Mouse (Mus musculus): ENCODE measurements around the gene Gm12216. TPM values are rescaled to one million over a fixed set of nuclear protein-coding genes. Genes with fewer than 3 reads are reported as not detected.
"Not testable (repeated sequence)": the region's sequence is repeated elsewhere in the genome, so short reads cannot be mapped to it uniquely, and the experiment has no call there.

The Gm12216 gene
- polyA plus RNA-seq, 1 experiment from 2014 or later: 1.4 TPM

DNA sequence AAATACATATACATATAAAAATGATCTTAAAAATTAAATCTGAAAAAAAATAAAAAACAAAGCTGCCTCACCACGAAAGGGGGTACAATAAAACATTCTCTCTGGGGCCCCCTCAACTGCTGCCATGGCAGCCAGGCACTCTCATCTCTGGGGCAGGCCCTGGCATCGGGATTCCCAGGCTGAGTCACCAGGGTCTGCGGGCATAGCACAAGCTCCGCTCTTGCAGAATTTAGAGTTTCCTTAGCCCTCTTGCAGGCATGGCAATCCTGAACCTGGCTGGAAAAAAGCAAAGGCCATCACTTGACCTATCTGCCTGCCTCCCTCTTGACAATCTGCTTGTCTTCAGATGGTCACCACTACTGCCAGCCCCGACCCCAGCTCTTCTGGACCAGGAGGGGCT is 97.8 kb downstream of the Gm12216 start:
- Histone ChIP-seq H3K4me2 (ENCODE audit: low read length) (no peak overlapping the region), H3K4me3 (ENCODE audit: low read depth, low read length) (no peak overlapping the region), H3K36me3 (ENCODE audit: control insufficient read depth, insufficient read depth, low read length) (no peaks in the 10 kb centered on the region), H3K4me1 (replicated peaks; ENCODE audit: control insufficient read depth, insufficient read depth, low read length) (peaks cover 56% of the 10 kb centered on the region), H3K27me3 (replicated peaks; ENCODE audit: control insufficient read depth, insufficient read depth, low read length) (no peaks in the 10 kb centered on the region), H3K27ac (ENCODE audit: low read depth) (peak overlapping the region; percentile 93; the same call in 1 of the 2 replicates), H3K9me3 (ENCODE audit: control insufficient read depth, low read length) (no peaks in the 10 kb centered on the region), H3K9ac (ENCODE audit: low read length) (no peak overlapping the region)
- ATAC-seq (replicated peaks; ENCODE audit: low FRiP score, low TSS enrichment, low read depth) (no peak), DNase-seq (ENCODE audit: low spot score) (no peak)
- WGBS: 68% methylated on average over 5 of the region's 5 CpGs

DNA sequence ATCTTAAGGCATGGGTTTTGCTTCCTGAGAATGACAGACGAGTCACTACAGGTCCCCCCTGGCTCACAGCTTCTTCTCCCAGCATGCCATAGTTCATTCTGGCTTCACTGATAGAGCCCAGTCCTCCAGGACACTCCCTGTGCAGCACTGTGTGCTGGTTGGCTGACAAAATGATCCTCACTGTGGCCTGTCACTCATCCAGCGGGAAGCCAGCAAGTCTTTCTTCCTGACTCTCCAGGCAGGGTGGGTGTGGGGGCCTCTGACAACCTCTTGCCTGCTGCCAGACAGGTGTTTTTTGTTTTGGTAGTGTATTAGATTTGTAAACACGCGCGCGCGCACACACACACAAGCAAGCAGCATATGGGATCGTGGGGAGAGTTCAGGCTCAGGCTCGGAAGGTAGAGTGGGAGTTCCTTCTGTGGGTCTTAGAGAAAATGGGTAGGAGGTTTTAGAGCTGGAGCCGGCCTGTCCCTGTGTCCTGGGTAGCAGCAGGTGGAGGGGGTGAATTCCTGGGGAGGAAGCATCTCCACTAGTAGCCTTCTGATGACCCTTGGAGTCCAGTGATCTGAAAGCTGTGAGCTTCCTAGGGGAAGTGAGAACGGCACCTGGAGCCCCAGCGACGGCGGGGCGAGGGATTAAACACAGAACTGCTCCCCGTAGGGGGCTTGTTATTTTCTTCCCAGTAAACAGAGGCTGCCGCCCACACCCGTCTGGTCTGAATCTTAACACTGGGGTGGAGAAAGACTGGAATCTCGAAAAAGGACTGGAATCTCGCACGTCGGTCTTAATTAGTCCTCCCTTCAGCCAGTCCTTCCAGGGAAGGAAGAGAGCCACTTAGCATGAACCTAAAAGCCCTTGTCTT is 99.3 kb downstream of the Gm12216 start:
- 18% methylated on average over 22 of the region's 22 CpGs for WGBS
- DNase-seq (ENCODE audit: low spot score): no peak
- H3K4me1 ChIP-seq (replicated peaks; ENCODE audit: control insufficient read depth, insufficient read depth, low read length): peaks cover 56% of the 10 kb centered on the region
- 0 out of 2 replicates have a peak overlapping the region, but pooled peaks have one; percentile 8 for H3K9ac ChIP-seq (ENCODE audit: low read length)
- peak overlapping the region; percentile 64 for H3K27ac ChIP-seq (ENCODE audit: low read depth)
- H3K4me3 ChIP-seq (ENCODE audit: low read depth, low read length): no peak overlapping the region
- no peak for ATAC-seq (replicated peaks; ENCODE audit: low FRiP score, low TSS enrichment, low read depth)
- no peaks in the 10 kb centered on the region for H3K27me3 ChIP-seq (replicated peaks; ENCODE audit: control insufficient read depth, insufficient read depth, low read length)
- no peaks in the 10 kb centered on the region for H3K9me3 ChIP-seq (ENCODE audit: control insufficient read depth, low read length)
- H3K36me3 ChIP-seq (ENCODE audit: control insufficient read depth, insufficient read depth, low read length): no peaks in the 10 kb centered on the region
- peak overlapping the region; percentile 5; the same call in 1 of the 2 replicates for H3K4me2 ChIP-seq (ENCODE audit: low read length)

DNA sequence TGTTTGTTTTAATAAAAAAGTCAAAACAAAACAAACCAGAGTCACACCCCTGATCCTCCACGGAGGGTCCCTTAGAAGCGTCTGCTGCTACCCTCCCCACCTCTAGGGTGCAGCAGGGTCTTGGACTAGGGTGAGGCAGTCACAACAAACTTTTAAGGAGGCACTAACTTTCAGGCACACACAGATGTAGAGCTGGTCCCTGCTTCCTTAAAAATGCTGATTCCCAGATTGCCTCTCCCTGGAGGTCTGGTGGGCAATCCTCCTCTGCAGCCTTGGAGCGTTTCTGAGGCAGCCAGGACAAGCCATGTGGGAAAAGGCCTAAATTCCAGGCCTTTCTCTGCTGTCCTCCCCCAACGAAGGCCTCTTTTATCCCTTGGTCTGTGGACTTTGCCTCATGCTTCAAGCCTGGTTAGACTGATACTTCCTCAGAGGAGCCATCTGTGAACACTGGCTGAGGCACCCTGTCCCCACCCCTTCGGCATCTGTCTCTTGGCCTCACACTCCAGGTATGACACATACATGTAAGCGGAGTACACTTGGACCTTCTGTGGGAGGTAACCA is 100.2 kb downstream of the Gm12216 start:
- H3K4me1 ChIP-seq (replicated peaks; ENCODE audit: control insufficient read depth, insufficient read depth, low read length): peaks cover 51% of the 10 kb centered on the region
- no peaks in the 10 kb centered on the region for H3K27me3 ChIP-seq (replicated peaks; ENCODE audit: control insufficient read depth, insufficient read depth, low read length)
- H3K9me3 ChIP-seq (ENCODE audit: control insufficient read depth, low read length): no peaks in the 10 kb centered on the region
- H3K9ac ChIP-seq (ENCODE audit: low read length): no peak overlapping the region
- DNase-seq (ENCODE audit: low spot score): no peak
- no peaks in the 10 kb centered on the region for H3K36me3 ChIP-seq (ENCODE audit: control insufficient read depth, insufficient read depth, low read length)
- ATAC-seq (replicated peaks; ENCODE audit: low FRiP score, low TSS enrichment, low read depth): no peak
- H3K4me3 ChIP-seq (ENCODE audit: low read depth, low read length): no peak overlapping the region
- H3K27ac ChIP-seq (ENCODE audit: low read depth): peak overlapping the region; percentile 64
- H3K4me2 ChIP-seq (ENCODE audit: low read length): no peak overlapping the region
- 35% methylated on average over 6 of the region's 6 CpGs for WGBS

DNA sequence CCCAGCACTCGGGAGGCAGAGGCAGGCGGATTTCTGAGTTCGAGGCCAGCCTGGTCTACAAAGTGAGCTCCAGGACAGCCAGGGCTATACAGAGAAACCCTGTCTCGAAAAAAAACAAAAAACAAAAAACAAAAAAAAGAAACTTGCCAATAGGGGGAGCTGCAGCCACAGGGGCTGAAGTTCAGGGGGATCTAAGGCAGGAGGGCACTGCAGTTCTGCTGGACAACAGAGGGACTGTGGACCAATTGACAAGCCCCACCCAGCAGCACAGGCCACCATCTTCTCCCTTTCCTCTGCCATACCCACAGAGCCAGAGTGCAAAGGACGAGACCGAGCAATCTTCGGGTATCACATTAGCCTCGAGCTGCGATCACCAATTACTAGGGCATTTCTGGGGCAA is 101.0 kb downstream of the Gm12216 start:
- peaks cover 43% of the 10 kb centered on the region for H3K4me1 ChIP-seq (replicated peaks; ENCODE audit: control insufficient read depth, insufficient read depth, low read length)
- H3K9me3 ChIP-seq (ENCODE audit: control insufficient read depth, low read length); H3K36me3 ChIP-seq (ENCODE audit: control insufficient read depth, insufficient read depth, low read length); H3K4me3 ChIP-seq (ENCODE audit: low read depth, low read length); H3K27me3 ChIP-seq (replicated peaks; ENCODE audit: control insufficient read depth, insufficient read depth, low read length); H3K4me2 ChIP-seq (ENCODE audit: low read length); DNase-seq (ENCODE audit: low spot score); ATAC-seq (replicated peaks; ENCODE audit: low FRiP score, low TSS enrichment, low read depth); H3K9ac ChIP-seq (ENCODE audit: low read length); H3K27ac ChIP-seq (ENCODE audit: low read depth): not testable (repeated sequence)
- WGBS: 77% methylated on average over 9 of the region's 9 CpGs

DNA sequence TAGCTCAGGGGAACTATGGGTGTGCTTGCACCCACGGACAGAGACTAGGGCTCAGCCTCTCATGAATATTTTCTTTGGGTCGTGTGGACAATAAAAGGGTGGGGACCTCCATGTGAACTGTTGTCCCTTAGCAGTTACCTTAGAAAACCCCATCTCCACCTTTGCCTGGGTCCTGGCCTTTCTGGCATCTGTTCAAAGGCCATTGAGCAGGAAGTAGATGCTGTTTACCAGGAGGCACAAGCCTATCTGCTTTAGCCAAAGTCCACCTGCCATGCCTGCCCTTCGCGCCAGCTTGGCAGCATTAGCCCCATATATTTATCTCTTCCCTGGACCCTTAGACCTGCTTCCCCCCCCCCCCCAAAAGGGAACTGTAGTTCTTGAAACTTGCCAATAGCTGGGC is 101.4 kb downstream of the Gm12216 start:
- no peak for DNase-seq (ENCODE audit: low spot score)
- no peaks in the 10 kb centered on the region for H3K9me3 ChIP-seq (ENCODE audit: control insufficient read depth, low read length)
- WGBS: 83% methylated on average over 4 of the region's 4 CpGs
- H3K9ac ChIP-seq (ENCODE audit: low read length): no peak overlapping the region
- H3K27ac ChIP-seq (ENCODE audit: low read depth): no peak overlapping the region
- H3K27me3 ChIP-seq (replicated peaks; ENCODE audit: control insufficient read depth, insufficient read depth, low read length): no peaks in the 10 kb centered on the region
- ATAC-seq (replicated peaks; ENCODE audit: low FRiP score, low TSS enrichment, low read depth): no peak
- no peaks in the 10 kb centered on the region for H3K36me3 ChIP-seq (ENCODE audit: control insufficient read depth, insufficient read depth, low read length)
- H3K4me2 ChIP-seq (ENCODE audit: low read length): no peak overlapping the region
- peaks cover 38% of the 10 kb centered on the region for H3K4me1 ChIP-seq (replicated peaks; ENCODE audit: control insufficient read depth, insufficient read depth, low read length)
- H3K4me3 ChIP-seq (ENCODE audit: low read depth, low read length): no peak overlapping the region

DNA sequence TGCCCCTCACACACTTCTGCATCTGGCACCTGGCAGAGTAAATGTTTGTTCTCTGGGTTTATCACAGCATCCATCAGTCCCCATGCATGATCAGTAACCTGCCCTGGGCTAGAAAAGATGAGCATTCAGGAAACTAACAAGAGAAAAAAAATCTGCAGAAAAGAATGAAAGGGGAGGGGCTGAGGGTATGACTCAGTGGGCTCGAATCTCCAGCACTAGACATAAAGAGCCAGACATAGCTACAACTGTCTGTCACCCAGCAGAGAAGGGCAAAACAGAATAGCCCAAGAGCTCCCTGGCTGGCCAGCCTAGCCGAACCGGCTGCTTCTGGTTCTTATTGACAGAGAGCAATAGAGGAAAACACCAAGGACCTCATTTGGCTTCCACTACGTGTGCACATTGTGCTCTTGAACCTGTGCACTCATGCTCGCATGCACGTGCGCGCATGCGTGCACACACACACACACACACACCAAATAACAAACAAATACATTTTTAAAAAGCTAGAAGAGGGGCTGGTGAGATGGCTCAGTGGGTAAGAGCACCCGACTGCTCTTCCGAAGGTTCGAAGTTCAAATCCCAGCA is 104.0 kb downstream of the Gm12216 start:
- H3K9ac ChIP-seq (ENCODE audit: low read length): no peak overlapping the region
- no peak overlapping the region for H3K4me2 ChIP-seq (ENCODE audit: low read length)
- 81% methylated on average over 12 of the region's 12 CpGs for WGBS
- no peak overlapping the region for H3K4me3 ChIP-seq (ENCODE audit: low read depth, low read length)
- H3K27me3 ChIP-seq (replicated peaks; ENCODE audit: control insufficient read depth, insufficient read depth, low read length): no peaks in the 10 kb centered on the region
- DNase-seq (ENCODE audit: low spot score) (no peak), ATAC-seq (replicated peaks; ENCODE audit: low FRiP score, low TSS enrichment, low read depth) (no peak)
- no peaks in the 10 kb centered on the region for H3K36me3 ChIP-seq (ENCODE audit: control insufficient read depth, insufficient read depth, low read length)
- no peaks in the 10 kb centered on the region for H3K9me3 ChIP-seq (ENCODE audit: control insufficient read depth, low read length)
- peaks cover 18% of the 10 kb centered on the region for H3K4me1 ChIP-seq (replicated peaks; ENCODE audit: control insufficient read depth, insufficient read depth, low read length)
- H3K27ac ChIP-seq (ENCODE audit: low read depth): no peak overlapping the region

DNA sequence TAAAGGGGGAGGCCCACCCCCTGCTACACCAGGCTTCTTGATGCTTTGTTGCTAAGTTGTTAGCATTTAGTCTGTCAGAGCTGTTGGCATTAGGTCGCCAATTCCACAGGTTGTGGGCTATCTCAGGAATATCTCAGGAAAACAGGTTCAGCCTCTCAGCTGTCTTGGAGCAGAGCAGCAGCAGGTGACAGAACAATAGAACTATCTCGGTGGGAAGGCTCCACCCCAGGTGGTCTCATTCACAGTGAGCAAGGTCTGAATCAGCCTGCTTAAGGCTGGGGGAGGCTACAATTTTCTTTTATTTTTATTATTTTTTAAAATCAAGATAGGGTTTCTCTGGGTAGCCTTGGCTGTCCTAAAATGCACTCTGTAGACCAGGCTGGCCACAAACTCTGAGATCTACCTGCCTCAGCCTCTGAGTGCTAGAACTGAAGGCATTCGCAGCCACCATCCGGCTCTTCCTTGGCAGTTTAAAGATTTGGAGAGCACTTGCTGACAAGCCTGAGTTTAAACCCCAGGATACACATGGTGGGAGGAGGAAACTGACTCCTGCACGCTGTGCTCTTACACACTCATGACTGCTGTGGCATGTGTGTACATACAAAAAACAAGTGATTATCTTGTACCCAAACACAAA is 109.2 kb downstream of the Gm12216 start:
- no peak overlapping the region for H3K4me2 ChIP-seq (ENCODE audit: low read length)
- no peak overlapping the region for H3K9ac ChIP-seq (ENCODE audit: low read length)
- H3K4me1 ChIP-seq (replicated peaks; ENCODE audit: control insufficient read depth, insufficient read depth, low read length): no peaks in the 10 kb centered on the region
- DNase-seq (ENCODE audit: low spot score) (no peak), ATAC-seq (replicated peaks; ENCODE audit: low FRiP score, low TSS enrichment, low read depth) (no peak)
- no peaks in the 10 kb centered on the region for H3K9me3 ChIP-seq (ENCODE audit: control insufficient read depth, low read length)
- no peak overlapping the region for H3K27ac ChIP-seq (ENCODE audit: low read depth)
- no peaks in the 10 kb centered on the region for H3K27me3 ChIP-seq (replicated peaks; ENCODE audit: control insufficient read depth, insufficient read depth, low read length)
- H3K36me3 ChIP-seq (ENCODE audit: control insufficient read depth, insufficient read depth, low read length): no peaks in the 10 kb centered on the region
- 56% methylated on average over 5 of the region's 5 CpGs for WGBS
- no peak overlapping the region for H3K4me3 ChIP-seq (ENCODE audit: low read depth, low read length)

DNA sequence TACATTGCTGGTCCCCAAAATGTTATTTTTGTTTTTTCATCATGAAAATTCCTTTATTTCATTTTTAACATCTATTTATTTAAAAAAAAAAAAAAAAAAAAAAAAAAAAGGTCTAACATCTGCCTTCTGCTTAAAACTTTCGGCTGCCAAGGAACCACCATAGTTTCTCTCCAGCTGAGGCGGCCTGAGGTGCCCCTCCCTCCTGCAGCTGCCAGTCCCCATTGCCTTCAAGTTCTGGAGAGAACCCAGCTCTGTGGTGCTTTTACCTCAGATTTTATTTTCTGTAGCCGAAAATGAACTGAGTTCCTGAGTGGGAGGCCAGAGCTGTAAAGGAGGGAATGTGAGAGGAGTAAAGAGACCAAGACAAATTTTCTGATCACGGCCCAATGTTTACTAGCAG is 109.8 kb downstream of the Gm12216 start:
- no peaks in the 10 kb centered on the region for H3K36me3 ChIP-seq (ENCODE audit: control insufficient read depth, insufficient read depth, low read length)
- H3K4me3 ChIP-seq (ENCODE audit: low read depth, low read length): no peak overlapping the region
- H3K27ac ChIP-seq (ENCODE audit: low read depth): no peak overlapping the region
- no peaks in the 10 kb centered on the region for H3K4me1 ChIP-seq (replicated peaks; ENCODE audit: control insufficient read depth, insufficient read depth, low read length)
- WGBS: 61% methylated on average over 4 of the region's 4 CpGs
- no peak overlapping the region for H3K4me2 ChIP-seq (ENCODE audit: low read length)
- no peak for ATAC-seq (replicated peaks; ENCODE audit: low FRiP score, low TSS enrichment, low read depth)
- DNase-seq (ENCODE audit: low spot score): no peak
- no peaks in the 10 kb centered on the region for H3K9me3 ChIP-seq (ENCODE audit: control insufficient read depth, low read length)
- H3K9ac ChIP-seq (ENCODE audit: low read length): no peak overlapping the region
- no peaks in the 10 kb centered on the region for H3K27me3 ChIP-seq (replicated peaks; ENCODE audit: control insufficient read depth, insufficient read depth, low read length)

Data from intestine, embryonic 14.5 days (tissue).